Mouse (Mus musculus) kidney, adult 8-10 months (tissue): ENCODE measurements around the gene Olfr434.
"Not testable (repeated sequence)": the region's sequence is repeated elsewhere in the genome, so short reads cannot be mapped to it uniquely, and the experiment has no call there.

Experiments
- DNase-seq, 2 experiments: peaks; one replicate each; pipeline ENCODE4 v3.0.0; 2022

Olfr434 gene

GRCm38 (mm10) chr6:43212873-43213272 lies at the start of gene Olfr434:
Gene Olfr434, plus strand, starts transcription at chr6:43213021.
- not testable (repeated sequence) for DNase-seq

- DNase-seq = no peak
Measured at GRCm38 (mm10) chr6:43167246-43167645, 45.6 kb upstream of the Olfr434 start.

GRCm38 (mm10) chr6:43171840-43172239 lies 41.0 kb upstream of the Olfr434 start, which contains the start of gene Olfr13:
Gene Olfr13, plus strand, starts transcription at chr6:43172140.
- DNase-seq = no peak

GRCm38 (mm10) chr6:43178129-43178528 lies 34.7 kb upstream of the Olfr434 start:
- DNase-seq = no peak

- DNase-seq = no peak
Measured at GRCm38 (mm10) chr6:43178584-43179501, 34.0 kb upstream of the Olfr434 start.

- DNase-seq = no peak
Measured at GRCm38 (mm10) chr6:43190986-43191385, 21.8 kb upstream of the Olfr434 start.

GRCm38 (mm10) chr6:43196781-43197180 lies 16.0 kb upstream of the Olfr434 start, which contains the start of gene Olfr435:
Gene Olfr435, plus strand, starts transcription at chr6:43197146.
- no peak for DNase-seq

- DNase-seq = no peak
Measured at GRCm38 (mm10) chr6:43198094-43198493, 14.7 kb upstream of the Olfr434 start.

- no peak for DNase-seq
Measured at GRCm38 (mm10) chr6:43202786-43203185, 10.0 kb upstream of the Olfr434 start.

- no peak for DNase-seq
Measured at GRCm38 (mm10) chr6:43205355-43205754, 7.5 kb upstream of the Olfr434 start.

GRCm38 (mm10) chr6:43231255-43231654 lies 18.4 kb downstream of the Olfr434 start, which contains the start of gene Olfr47:
Gene Olfr47, plus strand, starts transcription at chr6:43231529.
- DNase-seq = not testable (repeated sequence)

GRCm38 (mm10) chr6:43242061-43242460 lies 29.2 kb downstream of the Olfr434 start:
- no peak for DNase-seq

- DNase-seq = no peak
Measured at GRCm38 (mm10) chr6:43247396-43247795, 34.6 kb downstream of the Olfr434 start.

- no peak for DNase-seq
Measured at GRCm38 (mm10) chr6:43252994-43253393, 40.2 kb downstream of the Olfr434 start.

GRCm38 (mm10) chr6:43254193-43254926 lies 41.5 kb downstream of the Olfr434 start:
- DNase-seq = peak; percentile 15 to 17

GRCm38 (mm10) chr6:43260756-43261155 lies 47.9 kb downstream of the Olfr434 start:
- no peak for DNase-seq

- peak; percentile 91 for DNase-seq
Measured at GRCm38 (mm10) chr6:43265363-43266041, 52.7 kb downstream of the Olfr434 start, which contains the start of gene Arhgef5. Gene Arhgef5, plus strand, starts transcription at chr6:43265582.

GRCm38 (mm10) chr6:43266356-43266755 lies 53.5 kb downstream of the Olfr434 start:
- peak; percentile 65 to 68 for DNase-seq
